Mouse (Mus musculus): ENCODE results near the gene Adam30.

Adam30 gene

DNA sequence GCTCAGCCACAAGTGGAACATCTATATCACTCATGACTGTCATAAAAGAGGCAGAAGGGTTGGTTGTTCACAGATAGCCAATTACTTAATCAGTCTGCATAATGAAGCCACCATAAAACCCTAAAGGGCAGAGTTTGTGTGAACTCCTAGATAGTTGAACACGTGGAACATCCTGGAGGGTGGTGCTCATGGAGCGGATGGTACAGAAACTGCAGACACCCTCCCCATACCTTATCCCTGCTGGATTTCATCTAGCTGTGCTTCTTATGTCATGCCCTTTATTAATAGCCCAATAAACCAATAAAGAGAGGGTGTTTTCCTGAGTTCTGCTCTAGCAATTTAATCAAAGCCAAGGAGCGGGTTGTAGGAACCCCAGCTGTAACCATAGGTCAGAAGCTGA lies 27.3 kb downstream of the Adam30 start:
- no peak for DNase-seq (ENCODE audit: low spot score)

DNA sequence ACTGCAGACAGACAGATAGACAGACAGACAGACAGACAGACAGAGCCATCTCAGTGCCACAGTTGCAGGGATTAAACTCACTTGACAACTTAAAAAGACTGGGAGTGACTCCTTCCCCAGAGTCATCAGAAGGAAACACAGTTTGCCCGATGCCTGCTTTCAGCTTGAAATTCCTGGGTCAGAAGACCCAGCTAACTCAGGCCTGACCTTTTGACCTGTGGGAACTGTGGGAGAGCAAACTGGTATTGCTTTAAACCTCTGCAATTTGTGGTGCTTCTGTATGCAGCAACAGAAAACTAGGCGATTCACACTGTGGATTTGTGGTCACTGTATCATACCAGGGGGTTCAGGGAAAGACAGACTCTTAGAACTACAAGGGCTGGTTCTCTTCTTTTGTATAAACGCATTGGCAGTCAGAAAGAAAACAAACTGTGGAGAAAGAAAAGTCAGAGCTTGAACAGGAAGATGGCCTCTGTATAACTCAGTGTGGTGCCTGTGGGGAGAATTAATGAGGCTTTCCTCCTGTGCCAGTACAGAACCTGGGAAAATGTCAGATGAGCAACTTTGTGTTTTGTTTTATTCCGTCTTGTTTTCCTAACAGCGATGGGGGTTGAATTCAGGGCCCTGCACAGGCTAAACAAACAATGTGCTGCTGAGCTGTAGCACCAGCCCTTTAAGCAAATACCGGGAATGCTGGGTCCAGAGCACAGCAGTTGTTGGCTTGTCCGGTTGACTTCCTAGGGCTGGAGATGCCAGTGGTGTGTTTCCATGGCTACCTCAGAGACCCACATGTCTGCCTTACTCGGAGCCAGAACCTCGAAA lies 37.5 kb downstream of the Adam30 start:
- DNase-seq (ENCODE audit: low spot score), result no peak

DNA sequence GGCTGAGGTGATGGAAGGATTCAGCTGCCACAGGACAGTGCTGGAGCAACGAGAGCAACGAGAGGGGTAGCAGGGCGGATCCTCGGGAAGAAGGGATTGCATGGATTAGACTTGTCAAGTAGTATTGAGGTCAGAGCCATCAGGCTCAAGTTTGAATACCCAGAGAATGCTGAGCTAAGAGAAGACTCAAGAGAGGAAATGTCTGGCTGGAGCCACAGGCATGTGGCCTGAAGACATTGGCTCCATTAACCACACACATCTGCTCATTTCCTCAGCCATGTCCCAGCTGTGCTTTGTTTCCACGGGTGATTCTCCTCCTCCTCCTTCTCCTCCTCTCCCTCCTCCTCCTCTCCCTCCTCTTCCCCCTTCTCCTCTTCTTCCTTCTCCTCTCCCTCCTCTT lies 39.3 kb downstream of the Adam30 start:
- DNase-seq (ENCODE audit: low spot score), result no peak

DNA sequence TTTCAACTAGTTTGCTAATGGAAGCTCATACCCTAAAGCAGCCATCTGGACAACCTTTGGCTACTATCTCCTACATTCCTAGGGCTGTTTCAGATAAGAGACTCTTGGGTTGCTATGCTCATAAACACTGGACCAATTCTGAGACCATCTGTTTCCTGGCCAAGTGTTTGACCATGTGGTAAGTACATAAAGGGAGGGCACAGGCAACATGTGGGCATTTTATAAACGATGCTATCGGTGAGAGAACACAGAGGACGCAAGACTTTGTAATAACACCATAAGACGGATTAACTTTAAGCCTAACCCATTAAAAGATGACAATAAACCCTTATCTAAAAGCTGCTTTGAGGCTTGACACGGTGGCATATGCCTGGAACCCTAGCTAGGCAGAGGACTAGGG lies 42.9 kb downstream of the Adam30 start:
- no peak for DNase-seq (ENCODE audit: low spot score)

DNA sequence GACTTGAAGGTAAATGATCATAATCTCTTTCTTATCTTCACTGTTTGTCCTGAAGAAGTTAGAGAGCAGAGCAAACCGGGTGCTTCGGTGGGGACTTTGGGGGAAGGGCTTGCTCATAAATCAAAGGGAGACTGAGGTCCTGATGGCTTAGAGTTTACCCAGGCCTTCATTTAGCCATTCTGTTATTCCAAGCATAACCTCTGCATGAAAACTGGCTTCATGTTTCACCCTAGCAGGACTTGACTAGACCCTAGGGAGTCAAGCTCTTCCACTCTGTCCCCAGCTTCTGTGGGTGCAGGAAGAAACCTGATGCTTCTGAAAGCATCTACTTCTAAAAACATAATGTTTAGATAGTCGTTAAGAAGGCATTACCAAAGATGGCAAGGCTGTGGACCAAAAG lies 46.5 kb downstream of the Adam30 start:
- DNase-seq (ENCODE audit: low spot score), result no peak

DNA sequence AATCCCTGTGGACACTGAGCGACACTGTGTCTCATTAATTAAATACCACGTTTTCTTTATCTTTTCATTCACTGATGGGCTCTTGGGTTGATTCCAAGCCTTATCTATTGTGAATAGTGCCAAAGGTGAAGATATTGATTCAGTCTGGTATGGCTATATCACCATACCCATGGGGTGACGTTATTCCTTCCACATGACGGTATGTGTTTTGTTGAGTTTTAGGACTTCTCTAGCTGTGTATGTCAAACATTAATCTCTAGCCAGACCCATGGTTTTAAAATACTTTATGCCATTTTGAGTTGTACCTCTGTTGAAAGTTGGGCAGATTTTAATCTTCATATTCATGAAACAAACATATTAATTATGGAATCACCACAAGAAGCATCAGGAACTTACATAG lies 48.7 kb downstream of the Adam30 start:
- DNase-seq (ENCODE audit: low spot score), result no peak

DNA sequence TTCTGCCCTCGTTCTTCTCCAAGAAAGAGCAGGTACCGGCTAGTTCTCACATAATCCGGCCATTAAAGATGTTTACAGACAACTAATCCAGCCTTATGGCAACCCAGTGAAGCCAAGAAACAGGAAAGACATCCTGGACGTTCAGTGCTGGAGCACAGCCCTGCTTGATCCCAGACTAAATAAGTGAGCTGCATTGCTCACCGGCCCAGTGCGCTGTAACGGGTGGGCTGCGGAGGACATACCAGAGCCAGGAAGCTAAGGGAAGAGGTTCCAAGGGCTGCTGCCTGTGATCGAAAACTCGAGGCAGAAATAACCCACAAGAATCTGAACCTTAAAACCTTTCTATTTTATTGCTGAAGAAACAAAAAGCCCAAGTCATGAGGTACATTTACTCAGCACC lies 50.4 kb downstream of the Adam30 start:
- no peak for DNase-seq (ENCODE audit: low spot score)

DNA sequence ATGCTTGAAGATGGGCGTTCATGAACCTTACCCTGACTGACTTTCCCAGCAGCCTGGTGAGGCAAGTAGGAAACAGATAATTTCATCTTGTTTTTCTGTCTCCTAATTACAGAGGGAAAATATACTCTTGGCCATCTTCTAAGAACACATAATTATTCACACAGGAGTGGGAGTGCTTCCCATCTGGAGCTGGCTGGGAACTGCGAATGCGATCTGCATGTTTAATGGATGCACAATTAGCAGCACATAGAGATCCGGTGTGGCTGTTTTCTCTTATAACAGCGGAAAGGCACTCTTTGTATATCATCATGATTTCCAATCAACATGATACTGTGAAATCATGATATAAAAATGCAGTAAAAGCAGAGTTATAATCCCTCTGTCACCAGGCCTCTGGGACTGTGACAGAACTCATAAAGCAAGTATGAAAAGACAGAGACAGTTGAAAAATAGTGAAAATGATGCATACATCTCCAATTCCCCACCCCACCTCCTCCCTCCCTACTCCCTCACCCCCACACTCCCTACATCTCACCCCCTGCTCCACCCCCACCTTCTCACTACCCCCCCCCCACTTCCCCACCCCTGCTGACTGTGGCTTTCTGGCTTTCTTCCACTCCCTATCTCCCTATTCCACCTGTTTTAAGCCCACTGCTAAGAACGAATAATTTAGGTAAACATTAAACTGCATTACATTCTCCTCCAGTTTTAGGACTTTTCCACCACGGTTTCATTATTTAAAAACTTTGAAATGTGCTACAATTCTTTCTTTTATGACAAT lies 51.1 kb downstream of the Adam30 start:
- no peak for DNase-seq (ENCODE audit: low spot score)
